Mouse (Mus musculus) lung, postnatal 10 days (tissue): Measurements from ENCODE around the gene Pip4k2b.
"Not testable (repeated sequence)": the region's sequence is repeated elsewhere in the genome, so short reads cannot be mapped to it uniquely, and the experiment has no call there.

ENCODE experiments used
- DNase-seq: peaks from one replicate; pipeline ENCODE4 v3.0.0; 2021

The Pip4k2b gene

DNA sequence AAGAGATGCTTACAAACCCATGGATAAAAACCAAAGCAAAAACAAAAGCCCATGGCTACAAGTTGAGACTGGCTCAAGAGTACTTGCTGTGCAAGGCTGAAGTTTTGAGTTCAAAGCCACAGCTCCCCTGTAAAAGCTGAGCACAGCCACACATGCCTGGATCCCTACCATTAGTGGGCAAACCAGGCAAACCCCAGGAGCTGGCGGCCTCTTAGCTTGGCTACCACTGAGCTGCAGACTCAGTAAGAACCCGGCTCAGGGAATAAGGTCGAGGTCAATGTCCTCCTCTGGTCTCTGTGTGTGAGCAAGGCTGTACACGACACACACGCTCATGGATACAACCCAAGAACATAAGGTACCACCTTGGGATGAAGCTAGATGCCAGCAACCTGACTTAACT, 4.0 kb upstream of the Pip4k2b start:
- no peak for DNase-seq

DNA sequence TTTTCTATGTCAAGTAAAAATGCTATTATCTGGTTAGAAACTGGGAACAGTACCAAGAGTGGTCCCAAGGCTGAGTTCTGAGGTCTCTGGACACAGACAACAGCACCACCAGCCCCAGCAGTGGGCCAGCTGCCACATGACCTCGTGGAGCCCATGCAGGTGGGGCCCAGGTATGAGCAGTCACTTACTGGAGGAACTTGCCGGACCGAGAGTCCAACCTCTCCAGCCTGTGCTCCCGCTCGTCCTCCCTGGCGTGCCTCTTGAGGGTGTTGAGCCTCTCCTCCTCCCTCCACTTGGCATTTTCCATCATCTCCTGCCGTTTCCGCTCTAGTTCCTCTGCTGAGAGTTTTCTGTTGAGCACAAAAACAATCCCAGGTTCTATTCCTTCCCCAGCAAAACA, 3.3 kb upstream of the Pip4k2b start:
- DNase-seq = peak; percentile 15

- no peak for DNase-seq
Observed at GRCm38 (mm10) chr11:97745331-97745721, 822 bp upstream of the Pip4k2b start.

GRCm38 (mm10) chr11:97744718-97745330, 320 bp upstream of the Pip4k2b start:
- peak; percentile 100 for DNase-seq

DNA sequence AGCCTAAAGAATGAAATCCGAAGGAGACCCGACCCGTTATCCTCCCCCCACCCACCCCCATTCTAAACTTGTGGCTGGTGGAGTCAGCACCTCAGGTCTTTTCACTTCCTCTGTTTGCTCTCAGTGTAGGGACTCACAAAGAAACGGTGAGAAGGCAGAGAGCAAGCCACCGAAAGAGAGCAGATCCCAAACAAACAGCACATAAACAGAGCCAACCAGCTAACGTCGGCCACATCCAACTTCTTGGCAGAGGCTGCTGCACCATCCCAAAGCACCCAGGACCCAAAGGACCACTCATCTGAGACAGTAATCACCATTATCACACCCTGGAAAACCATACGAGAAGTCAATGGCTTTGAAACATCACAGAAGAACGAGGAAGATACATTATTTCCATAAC, 1.1 kb downstream of the Pip4k2b start:
- DNase-seq = no peak

- no peak for DNase-seq
Observed at GRCm38 (mm10) chr11:97742591-97742990, 1.9 kb downstream of the Pip4k2b start.

DNA sequence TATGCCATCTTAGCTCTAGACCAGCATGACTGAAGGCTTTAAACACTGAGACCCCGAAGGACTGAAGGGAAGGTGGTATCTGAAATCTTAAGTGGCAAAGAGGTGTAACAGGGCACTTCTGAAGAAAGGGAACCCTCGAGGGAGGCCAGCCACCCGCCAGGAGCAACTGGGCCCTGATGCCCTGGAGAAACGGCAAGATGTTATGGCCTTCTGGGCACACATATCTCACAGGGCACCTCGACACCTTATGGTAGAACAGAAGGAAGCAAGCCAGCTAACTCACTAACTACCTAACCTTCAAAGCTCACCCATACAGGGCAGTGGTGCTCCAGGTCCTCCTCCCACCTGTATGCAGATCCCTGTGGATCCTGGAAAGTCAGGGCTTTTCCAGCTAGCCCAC, 2.3 kb downstream of the Pip4k2b start:
- DNase-seq = no peak

DNA sequence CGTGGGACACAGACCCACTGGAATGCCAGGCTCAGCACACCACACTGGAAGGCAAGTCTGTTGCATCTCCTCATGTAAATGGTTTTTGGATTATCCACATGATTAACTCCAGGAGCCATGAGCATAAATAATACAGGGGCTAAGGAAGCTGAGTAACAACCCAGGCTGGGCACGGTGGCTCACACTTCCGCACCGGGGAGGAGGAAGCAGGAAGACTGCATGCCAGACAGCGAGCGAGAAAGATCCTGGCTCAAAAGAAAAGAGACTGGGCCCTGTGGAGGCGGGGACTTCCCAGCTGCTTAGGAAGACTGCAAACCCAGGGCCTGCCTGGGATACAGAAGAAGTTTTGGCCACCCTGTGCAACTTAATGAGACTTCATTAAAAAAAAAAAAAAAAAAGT, 4.3 kb downstream of the Pip4k2b start:
- peak; percentile 57 for DNase-seq

DNA sequence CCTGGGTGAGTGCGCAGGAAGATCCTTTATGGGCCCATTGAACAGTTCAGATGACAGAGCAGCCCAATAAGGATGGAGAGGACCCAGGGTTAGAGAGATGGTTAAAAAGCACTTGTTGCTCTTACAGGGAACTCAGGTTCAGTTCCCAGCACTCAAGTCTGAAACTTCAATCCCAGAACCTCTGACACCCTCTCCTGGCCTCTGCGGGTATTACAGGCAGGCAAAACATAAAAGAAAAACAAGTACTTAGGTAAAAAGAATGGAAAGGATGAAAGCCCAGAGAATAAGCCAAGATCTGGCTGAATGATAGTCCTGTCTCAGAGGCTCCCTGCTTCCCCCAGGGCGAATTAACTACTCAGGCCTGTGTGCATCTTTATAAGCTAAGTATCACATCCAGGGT, 5.3 kb downstream of the Pip4k2b start:
- no peak for DNase-seq

DNA sequence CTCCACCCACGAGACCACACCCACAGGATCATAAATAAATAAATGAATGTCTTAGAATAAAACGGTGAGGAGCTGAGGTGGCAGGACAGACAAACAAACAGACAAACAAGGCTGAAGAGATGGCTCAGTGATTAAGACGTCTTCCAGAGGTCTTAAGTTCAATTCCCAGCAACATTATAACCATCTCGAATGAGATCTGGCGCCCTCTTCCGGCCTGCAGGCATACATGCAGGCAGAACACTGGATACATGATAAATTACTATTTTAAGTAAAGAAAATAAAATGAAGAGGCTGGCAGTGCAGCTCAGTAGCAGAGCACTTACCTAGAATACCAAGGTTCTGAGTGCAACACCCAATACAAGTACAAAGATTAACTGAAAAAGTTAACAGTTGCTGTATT, 5.8 kb downstream of the Pip4k2b start:
- DNase-seq = no peak

- no peak for DNase-seq
Observed at GRCm38 (mm10) chr11:97737600-97737999, 6.9 kb downstream of the Pip4k2b start.

- DNase-seq = no peak
Observed at GRCm38 (mm10) chr11:97736645-97737044, 7.9 kb downstream of the Pip4k2b start.

GRCm38 (mm10) chr11:97734810-97735209, 9.7 kb downstream of the Pip4k2b start:
- DNase-seq = not testable (repeated sequence)

- no peak for DNase-seq
Observed at GRCm38 (mm10) chr11:97733689-97734088, 10.8 kb downstream of the Pip4k2b start.

- DNase-seq = no peak
Observed at GRCm38 (mm10) chr11:97728730-97729129, 15.8 kb downstream of the Pip4k2b start.

GRCm38 (mm10) chr11:97728311-97728710, 16.2 kb downstream of the Pip4k2b start:
- no peak for DNase-seq

GRCm38 (mm10) chr11:97723709-97724108, 20.8 kb downstream of the Pip4k2b start:
- DNase-seq = no peak

DNA sequence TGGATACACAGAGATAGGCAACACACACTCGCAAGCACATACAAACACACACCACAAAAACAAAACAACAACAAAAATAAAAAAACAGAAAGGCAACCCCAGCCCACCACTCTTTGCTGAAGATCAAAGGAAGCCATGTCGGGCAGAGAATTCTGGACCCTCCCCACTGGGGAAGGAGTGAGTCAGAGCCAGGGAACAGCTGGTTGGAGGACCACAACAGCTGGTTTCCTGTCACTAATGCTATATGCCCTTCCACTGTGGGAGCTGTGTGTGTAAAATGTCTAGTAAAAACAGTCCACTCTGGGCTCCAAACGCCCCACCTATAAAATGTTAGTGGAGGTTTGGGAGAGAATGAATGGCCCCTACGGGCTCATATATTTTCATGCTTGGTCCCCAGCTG, 23.2 kb downstream of the Pip4k2b start:
- DNase-seq = no peak

GRCm38 (mm10) chr11:97719041-97719440, 25.5 kb downstream of the Pip4k2b start:
- no peak for DNase-seq

GRCm38 (mm10) chr11:97718281-97718860, 26.1 kb downstream of the Pip4k2b start:
- DNase-seq = no peak

GRCm38 (mm10) chr11:97717369-97718280, 26.9 kb downstream of the Pip4k2b start:
- DNase-seq = no peak

- DNase-seq = no peak
Observed at GRCm38 (mm10) chr11:97716021-97716420, 28.5 kb downstream of the Pip4k2b start.

DNA sequence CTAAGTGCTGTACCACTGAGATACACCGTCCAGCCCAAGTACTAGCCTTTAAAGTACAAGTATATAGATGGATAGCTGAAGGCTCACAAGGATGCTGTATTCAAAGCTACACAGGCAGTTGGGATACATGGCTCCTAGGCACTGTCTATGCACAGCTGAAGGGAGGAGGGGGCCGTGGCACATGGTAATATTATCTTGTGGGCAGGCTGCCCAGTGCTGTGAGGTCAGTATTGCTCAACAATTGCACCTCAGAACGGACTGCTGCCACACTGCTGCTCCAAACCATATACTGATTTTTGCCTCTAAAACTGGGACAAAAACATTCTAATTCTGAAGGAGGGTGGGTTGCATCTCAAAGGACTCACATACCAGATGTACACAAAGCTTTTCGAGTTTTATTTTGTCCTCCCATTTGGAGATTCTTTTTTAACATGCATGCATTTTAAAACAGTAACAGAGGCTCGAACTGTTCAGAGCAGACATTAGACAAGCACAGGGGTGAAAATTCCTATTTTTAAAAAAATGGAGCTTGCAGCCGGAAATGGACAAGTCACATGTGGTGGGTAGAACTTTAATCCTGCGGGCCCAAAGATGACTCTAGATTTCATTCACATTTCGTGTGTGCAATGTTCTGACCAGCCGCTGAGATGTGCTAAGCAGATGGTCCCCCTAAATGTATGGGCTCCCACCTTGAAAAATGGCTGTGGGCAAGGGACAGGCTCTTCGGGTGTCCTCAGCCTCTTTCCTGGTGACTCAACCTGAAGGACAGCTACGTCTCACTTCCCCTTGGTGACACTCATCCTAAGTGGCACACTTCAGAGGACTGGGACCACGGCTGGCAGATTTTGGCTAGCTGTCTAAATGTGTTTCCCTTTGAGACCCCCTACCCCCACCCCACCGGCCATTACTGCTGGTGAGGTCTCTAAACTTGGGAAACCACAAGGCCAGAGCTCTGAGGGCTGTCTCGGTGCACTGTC, 29.4 kb downstream of the Pip4k2b start:
- peak; percentile 37 for DNase-seq
